Mouse (Mus musculus): ENCODE measurements around the gene Ipcef1.

Ipcef1 gene

DNA sequence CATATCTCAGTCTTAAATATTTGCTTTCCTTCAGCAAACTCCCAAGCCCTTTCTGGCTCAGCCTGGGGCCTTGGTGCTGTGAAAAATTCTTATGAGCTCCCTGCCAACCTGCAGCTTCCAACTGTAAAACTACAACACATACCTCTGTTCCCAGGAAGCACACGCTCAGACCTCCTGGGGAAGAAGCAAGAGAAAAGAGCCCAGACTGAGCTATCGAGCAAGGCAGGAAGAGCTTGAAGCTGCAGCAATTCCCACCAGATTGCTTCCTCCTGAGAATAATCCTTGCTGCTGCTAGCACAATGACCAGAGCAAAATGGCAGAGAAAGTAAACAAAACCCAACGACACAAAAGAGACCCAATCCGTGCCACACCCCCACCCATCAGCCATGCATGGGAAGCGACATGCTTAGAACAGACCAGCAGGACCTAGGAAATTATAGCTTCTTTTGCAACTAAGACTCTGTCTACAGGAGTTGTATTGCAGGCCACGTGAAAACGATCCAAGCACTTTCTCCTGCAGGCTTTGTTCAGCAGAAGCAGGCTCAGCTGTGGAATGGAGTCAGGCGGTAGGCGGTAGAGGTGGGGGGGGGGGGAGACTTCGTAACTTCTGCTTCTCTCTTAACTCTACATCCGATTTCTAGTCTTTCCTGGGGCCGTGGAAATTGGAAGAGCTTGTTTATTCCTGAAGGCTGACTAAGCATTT lies at the start of gene Ipcef1:
Gene Ipcef1 (minus strand): TSS at position 164 of the 703 bp plus-strand sequence.
- in situ Hi-C loops (cut with MboI, MseI), result no loop called here

DNA sequence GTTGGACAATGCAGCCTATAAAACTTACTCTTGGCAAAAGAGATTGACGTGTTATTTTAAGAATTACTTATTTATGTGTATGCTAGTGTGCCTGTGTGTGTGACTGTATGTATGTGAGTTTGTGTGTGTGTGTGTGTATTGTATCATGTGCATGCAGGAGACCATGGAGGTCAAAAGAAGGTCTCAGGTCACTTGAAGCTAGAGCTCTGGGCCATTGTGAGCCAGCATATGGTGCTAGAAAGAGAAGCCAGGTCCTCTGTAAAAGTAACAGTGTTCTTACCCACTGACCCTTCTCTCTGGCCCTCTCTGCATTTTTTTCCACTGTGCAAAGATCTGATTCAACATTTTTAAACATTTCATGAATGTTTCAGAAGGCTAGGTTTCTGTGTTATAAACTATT lies 25.7 kb upstream of the Ipcef1 start:
- in situ Hi-C loops (cut with MboI, MseI), result no loop called here

DNA sequence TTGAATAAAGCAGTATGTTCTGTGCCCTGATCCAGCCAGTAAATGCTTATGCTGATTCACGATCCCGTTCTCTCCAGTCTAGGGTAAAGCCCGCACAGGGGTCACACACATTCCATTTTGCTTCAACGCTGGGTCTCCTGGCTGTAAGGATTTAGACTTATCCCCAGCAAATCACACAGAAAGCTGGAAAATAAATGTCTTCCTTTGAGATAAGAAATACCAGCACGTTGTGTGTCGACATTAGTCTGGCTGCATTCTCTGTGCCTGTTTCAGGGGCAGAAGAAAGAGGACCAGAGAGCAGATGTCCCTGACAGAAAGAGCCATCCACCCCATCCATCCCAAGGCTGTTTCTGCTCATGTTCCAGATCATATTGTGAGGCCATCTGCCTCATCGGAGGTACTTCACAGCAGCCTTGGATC lies 25.1 kb upstream of the Ipcef1 start:
- in situ Hi-C loops (cut with MboI, MseI), result no loop called here

DNA sequence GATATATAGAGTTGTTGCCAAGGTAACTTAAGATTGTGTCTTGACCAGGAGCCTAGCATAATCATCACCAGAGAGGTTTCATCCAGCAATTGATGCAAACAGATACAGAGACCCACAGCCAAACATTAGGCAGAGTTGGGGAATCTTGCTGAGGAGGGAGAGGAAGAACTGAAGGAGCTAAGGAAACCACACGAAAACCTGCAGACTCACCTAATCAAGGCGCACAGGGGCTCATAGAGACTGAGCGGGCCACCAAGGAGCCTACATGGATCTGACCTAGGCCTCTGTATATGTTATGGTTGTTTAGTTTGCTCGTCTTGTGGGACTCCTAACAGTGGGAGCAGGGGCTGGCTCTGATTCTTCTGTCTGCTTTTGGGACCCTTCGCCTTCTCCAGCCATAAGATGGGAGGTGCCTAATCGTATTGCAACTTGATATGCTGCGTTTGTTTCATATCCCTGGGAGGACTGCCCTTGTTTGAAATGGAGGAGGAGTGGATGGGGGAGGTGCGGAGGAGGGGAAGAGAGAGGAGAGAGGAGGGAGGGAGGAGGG lies 24.5 kb upstream of the Ipcef1 start:
- in situ Hi-C loops (cut with MboI, MseI), result no loop called here

DNA sequence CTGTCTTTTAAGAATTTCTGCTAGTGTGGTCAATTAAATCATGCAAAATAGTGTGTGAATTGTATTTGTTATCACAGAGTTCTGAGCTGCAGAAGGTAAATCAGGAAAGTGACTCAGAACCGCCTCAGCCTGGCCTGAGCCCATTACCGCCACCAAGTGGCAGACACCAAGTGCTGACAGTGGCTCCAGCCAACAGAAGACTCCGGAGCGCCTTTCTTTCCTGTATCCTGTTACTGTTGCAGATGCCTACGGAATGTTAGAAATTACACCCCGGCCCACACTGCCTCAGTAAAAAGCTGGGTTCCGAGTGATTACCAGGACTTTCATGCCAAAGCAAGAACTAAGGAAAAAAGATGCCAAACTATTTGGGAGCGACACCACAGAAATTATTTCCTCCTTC lies 23.9 kb upstream of the Ipcef1 start:
- in situ Hi-C loops (cut with MboI, MseI), result no loop called here

DNA sequence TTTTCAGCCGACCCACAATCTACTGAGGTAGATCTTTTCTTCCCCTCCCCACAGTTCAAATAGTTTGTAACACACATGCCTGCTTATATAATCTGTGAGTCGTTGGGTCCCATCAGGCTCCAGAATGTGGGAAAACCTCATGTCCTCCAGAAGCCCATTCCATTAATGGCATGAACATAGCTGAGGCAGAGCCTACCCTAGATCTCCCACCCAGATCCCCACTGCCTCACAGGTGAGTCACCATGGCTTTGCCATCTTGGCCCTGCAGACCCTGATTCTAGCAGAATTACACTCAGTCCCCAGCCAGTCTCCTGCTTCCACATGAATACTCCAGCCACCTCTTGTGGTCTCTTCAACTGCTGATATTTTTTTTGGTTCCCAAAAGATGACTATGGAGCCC lies 23.4 kb upstream of the Ipcef1 start:
- in situ Hi-C loops (cut with MboI, MseI), result no loop called here

DNA sequence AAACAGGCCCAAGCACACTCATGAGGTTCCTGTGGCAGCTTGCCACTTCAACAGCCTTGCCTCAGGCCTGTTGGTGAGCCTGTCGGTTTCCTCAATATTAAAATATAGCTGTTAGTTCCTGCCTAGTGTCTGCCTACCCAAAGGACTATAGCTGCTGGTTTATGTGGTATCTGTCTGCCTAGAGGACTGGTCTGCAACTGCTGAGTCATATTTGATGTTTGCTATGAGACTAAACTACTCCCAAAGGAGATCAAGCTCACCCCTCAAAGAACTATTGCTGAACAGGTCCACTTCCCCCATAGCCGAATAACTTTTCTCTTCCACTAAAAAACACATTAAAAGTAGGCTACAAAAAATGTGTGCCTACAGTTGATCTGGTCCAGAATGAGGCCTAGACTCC lies 22.0 kb upstream of the Ipcef1 start:
- in situ Hi-C loops (cut with MboI, MseI), result no loop called here

DNA sequence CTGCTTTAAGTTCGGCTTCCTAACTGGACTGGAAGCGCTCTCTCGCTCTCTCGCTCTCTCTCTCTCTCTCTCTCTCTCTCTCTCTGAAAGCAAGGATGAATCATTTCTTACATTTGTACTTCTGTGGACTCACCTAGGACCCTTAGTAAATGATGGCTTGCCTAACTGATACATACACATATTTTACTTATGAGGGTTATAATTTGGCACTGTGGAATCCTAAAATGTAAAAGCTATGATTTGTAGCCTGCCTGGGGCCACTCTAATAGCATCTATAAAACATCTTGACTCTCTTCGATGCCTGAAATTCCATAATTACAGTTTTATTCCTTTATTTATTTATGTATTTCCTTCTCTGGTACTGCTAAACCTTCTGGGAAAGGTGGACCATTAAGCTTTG lies 18.6 kb upstream of the Ipcef1 start:
- in situ Hi-C loops (cut with MboI, MseI), result no loop called here

DNA sequence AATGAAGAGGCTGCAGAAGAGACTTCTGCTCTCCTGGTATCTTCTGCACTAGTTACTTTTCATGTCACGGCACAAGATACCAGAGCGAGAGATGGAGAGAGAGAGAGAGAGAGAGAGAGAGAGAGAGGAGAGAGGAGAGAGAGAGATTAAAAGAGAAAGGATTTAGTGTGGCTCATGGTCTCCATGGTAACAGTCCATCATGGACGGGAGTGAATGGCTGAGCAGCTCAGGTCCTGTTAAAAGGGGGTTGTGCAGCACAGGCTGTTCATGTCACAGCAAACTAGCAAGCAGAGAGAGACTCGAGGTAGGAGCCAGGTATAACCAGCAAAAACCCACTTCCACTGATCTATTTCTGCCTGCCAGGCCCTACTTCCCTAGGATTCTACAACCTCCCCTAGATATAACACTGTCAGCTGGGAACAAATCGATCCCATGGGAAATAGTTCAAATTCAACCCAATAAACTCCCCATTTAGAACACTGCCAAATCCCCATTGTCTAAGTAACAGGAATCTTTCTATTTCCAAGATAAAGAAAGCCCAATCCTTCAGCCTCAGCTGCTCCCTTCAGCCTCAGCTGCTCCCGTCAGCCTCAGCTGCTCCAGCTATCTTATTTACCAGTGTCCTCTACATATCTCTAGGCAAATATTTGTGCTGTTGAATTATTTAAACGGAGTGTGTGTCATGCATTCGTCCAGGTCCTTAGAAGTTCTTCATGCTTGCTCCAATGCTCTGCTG lies 18.0 kb upstream of the Ipcef1 start:
- in situ Hi-C loops (cut with MboI, MseI), result no loop called here

DNA sequence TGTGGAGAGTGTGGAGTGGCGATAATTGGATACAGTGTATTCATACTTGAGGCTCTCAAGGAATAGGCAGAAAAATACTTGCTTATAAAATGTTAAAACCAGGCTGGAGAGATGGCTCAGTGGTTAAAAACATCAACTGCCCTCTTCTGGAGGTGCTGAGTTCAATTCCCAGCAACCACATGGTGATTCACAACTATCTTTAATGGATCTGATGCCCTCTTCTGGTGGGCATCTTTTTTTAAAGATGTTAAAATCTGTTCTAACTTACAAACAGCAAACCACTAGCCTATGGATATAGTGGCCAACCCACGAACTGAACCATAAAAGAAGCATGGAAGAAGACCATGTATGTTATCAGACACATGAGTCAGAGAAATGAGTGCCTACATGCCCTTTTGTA lies 16.8 kb upstream of the Ipcef1 start:
- in situ Hi-C loops (cut with MboI, MseI), result no loop called here

DNA sequence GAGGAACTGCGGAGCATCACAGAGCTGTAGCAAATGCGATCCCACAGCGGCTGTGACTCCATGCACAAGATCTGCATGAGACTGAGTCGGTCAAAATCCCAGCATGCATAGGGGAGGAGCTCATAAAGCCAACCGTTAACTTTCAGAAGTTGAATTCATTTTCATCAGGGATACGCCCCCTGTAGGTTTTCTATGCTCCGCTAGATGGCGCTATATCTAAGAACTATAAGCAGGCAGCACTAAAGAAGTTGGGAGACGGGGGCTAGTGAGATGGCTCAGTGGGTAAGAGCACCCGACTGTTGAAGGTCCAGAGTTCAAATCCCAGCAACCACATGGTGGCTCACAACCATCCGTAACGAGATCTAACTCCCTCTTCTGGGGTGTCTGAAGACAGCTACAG lies 16.3 kb upstream of the Ipcef1 start:
- in situ Hi-C loops (cut with MboI, MseI), result no loop called here

DNA sequence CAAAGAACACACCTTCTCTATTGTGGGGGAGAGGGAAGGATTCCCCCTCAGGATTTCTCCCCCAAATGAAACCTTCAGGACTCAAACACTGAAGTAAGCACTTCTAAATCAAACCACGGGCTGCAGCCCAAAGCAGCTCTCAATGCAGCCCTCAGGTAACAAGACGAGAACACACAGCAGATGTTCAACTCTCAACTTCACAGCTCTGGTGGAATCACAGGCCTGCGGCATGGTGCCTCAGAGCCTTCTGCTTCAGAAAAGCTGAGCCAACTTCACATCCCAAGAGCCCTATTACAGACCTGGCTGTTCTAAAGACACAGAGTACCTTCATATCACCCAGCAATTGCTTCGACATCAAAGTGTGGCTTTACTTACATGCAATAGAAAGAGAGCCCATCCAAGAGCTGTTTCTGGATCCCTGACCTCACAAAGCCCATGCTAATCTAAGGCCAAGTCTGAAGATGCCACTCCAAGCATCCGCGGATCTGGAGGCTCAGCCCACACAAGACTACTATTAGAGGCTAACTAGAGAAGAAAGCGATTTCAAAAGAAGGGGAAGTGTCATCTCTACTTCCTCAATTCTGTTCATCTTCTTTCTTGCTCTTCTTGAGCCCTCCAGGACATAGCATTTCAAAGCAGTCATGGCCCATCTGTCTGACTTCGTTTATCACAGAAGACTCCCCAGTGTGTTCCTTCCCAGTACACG lies 11.6 kb upstream of the Ipcef1 start:
- in situ Hi-C loops (cut with MboI, MseI), result no loop called here

DNA sequence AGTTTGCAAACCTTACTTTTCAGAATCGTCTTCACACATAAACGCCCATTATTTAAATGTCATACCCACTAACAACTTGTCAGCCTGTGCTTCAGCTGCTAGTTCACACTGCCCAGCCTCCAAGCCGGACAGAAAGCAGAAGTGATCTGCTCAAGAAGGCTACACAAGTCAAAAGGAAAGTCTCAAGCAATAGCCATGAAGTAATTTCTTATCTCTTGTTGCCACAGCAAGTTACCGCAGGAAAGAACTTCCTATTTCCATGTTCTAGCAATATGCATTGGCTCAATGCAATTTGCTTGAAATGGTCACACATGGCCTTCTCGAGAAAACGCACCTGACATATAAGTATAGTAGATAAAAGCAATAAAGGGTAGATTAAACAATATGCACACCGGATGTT lies 10.7 kb upstream of the Ipcef1 start:
- in situ Hi-C loops (cut with MboI, MseI), result no loop called here

DNA sequence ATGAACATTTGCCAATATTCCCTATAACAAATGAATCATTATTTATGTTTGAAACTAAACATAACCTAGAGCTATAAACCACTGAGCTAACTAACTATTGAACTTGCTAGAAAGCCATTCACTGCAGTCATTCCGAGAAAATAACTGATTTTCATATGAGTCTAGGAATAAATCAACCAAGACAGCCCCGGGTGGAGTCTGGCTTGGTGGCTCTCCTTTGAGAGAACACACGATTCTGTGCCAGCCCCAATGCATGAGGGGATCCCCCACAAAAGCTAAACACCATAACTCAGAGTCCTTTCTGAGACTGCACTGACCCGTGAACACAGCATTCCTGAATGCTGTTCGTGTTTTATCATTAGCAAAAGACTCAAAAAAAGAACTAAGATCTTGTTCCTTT lies 8.0 kb upstream of the Ipcef1 start:
- in situ Hi-C loops (cut with MboI, MseI), result no loop called here

DNA sequence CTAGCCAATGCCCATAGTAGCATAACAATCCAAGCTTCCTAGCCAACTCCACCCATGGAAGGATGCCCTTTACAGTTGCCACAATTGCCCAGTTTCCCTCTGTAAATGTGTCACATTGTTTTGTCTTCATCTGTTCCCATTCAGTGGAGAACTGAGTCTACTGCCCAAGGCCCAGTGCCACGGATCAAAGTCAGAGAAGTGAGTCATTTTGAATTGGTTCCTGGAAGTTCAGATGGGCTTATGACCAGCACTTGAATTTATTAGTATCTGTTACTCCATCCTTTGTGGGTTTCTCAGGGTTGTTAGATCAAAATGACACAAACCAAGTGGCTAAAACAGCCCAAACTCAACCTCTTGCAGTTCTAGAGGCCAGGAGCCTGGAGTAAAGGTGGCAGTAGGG lies 5.3 kb upstream of the Ipcef1 start:
- in situ Hi-C loops (cut with MboI, MseI), result no loop called here

DNA sequence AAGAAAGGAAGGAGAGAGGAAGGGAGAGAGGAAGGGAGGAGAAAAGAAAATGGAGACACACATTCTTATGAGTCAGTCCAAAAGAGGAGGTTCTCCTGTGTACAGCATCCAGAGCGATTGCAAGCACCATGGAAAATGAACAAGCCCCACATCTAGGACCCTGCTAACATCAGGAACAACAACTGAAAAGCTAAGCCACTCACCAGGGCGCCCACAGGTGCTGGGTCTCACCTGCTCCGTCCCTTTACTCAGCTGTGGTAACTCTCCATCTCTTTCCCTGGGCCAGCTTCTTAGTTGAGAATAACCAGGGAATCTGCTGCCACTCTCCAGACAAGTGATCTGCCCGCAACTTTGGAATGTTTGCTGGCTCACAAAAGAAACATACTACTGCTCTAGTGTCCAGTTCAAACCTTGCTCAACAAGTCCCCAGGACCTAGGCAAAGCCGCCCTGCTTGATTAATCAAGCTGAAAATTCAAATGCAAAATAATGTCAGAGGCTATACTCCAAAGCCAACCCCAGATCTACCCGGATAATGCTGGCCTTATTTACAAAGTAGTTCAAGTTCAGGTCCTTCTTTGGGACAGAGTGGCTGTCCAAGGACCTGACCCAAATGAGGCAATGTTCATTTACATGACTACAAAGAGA lies 2.4 kb upstream of the Ipcef1 start:
- in situ Hi-C loops (cut with MboI, MseI), result no loop called here

DNA sequence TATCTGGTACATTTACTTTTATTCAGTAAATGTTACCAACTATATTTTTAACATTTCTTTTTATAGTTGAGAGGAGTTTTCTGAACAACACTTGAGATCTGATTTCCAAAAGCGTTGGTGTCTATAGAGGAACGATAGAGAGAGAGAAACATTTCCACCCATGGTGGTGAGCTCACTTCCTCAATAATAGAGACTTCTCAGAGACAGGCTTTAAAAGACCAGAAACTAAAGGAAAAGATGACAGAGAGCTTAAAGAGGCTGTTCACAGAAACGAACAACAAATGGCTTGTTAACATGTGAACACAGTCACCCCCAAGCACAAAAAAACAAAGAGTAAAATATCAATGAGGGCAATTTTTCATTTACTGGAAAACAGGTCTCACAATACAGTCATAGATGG lies 2.4 kb downstream of the Ipcef1 start:
- in situ Hi-C loops (cut with MboI, MseI), result no loop called here

DNA sequence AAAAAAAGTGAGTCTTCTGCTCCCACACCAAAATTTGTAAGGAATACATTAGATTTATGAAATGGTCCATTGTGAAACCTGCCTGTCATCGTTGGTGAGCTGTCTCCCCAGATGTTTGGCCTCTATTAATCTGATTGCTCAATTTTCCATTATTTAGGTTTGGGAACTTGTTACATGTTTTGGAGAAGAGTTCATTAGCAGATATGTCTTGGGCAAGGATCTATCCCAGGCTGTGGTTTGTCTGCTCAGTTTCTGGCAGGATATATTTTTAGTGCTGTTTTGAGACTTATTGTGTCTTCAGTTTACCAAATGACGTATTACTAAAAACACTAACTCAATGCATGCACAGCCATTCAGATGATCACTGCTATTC lies 4.4 kb downstream of the Ipcef1 start:
- in situ Hi-C loops (cut with MboI, MseI), result no loop called here

DNA sequence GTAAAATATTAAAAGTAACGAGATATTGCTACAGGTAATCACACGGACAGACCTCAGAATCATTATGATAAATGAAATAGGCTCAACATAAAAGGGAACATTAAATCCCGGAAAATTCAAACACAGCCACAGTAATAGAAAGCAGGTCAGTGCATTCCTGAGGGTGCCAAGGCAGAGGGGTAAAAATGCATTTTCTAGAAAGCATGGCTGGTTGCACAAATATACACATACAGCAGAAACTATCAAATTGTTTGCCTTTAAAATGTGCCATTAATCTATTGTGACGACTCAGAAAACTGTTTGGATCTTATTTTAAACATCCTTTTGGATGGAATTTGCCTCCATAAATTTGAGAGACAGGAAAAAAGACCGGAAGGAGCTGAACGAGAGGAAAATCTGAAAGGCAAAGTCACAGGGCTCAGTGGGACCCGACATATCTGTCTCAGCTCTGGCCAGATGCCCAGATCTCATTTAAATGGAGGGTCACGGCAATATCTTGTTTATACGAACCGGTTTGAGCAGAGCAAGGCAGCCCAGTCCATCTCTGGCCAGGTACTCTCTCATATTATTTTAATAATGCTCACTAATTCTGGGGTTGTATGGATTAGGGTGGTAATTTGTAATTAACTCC lies 4.9 kb downstream of the Ipcef1 start:
- in situ Hi-C loops (cut with MboI, MseI), result no loop called here

DNA sequence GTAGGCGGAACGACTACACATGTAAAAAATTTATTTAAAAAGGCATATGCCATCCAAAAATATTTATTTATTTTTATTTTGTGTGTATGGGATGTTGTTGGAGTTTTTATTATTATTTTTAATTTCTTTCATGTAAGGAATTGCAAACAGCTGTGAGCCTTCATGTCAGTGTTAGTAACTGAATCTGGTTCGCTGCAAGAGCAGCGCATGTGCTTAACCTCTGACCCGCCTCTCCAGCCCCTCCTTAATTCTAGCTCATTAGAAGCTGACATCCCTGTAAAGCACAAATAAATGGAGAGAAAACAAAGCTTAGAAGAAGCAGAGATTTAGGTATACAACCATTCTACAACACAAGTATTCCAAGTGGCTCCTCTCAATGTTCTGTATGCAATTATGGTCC lies 8.4 kb downstream of the Ipcef1 start:
- in situ Hi-C loops (cut with MboI, MseI), result no loop called here

DNA sequence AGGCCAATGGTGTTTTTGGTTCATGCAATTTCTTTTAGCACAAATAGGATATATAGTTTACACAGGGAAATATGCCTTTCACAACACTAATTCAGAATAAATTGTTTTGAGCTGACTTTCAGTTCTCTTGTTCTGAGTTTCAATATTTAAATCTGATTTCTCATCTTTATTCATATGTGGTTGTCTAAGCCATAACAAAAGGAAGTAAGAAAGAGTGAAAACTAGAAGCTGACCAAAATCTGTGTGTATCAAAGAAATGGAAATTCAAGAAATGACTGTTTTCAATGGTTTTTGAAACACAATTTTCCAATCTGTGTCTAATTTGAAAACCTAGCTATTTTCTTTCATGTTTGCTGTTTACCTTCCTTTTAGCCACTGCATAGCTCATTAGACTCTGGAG lies 11.2 kb downstream of the Ipcef1 start:
- in situ Hi-C loops (cut with MboI, MseI), result no loop called here

DNA sequence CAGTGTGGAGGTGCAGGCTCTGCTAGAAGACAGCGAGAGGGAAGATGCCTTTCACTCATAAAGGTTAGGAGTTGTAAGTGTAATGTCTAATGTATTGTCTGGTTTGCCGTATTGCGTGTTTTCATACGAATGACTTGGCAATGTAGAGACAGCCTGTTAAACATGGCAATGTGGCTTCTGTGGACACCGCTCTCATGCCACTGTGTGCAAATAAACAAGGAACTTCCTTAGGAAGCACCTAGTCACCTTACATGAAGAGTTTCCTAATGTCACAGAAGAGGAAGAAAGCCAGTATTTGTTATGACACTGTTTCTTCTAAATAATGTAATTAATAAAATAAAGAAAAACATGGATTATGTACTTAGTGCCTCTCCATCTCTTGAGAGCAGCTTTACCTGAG lies 15.1 kb downstream of the Ipcef1 start:
- in situ Hi-C loops (cut with MboI, MseI), result no loop called here

All from T-helper 2 cell (primary cell).